Mouse (Mus musculus): ENCODE measurements around the gene Aldh3a2.
"Not testable (repeated sequence)": the region's sequence is repeated elsewhere in the genome, so short reads cannot be mapped to it uniquely, and the experiment has no call there.

Aldh3a2 gene

GRCm38 (mm10) chr11:61173477-61173876 is 93.8 kb downstream of the Aldh3a2 start:
- DNase-seq (ENCODE audit: low spot score), result not testable (repeated sequence)

Data from spleen, adult 12 weeks (tissue).